ENCODE assay signal across 12 mouse cellular contexts in the genomic region with DNA sequence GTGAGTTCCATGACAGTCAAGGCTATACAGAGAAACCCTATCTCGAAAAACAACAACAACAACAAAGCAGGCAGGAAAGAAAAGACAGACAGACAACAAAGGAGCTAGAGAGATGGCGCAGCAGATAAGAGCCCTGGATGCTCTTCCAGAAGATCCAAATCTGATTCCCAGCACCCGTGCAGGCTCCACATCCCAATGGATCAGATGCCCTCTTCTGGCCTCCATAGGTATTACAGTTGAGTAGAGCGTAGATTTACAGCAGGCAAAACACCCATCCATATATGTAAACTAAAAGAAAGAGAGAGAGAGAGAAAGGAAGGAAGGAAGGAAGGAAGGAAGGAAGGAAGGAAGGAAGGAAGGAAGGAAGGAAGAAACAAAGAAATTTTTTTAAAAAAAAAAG. TPM values are rescaled to one million over a fixed set of nuclear protein-coding genes. Genes with fewer than 3 reads are reported as not detected.
DNase-seq lines count a peak whose midpoint lies in the region; ATAC-seq and TF ChIP-seq lines count a peak whose summit lies in the region.
"Had no signal": no experiment of that assay in that cellular context is flagged by ENCODE, and none has a peak within 500 bp of the region (broad histone marks: within the 10 kb centered on the region; RNA-seq: fewer than 3 reads in every experiment).

No protein-coding gene starts in this region.

- H3K4me3 ChIP-seq in heart, postnatal 0 days (ENCODE audit: low read depth, low read length): no peak overlapping the region
- H3K4me3 ChIP-seq: myocyte had no signal

- no peak for ATAC-seq in heart, postnatal 0 days (ENCODE audit: insufficient read depth, low read depth)
- ATAC-seq in frontal cortex, adult (ENCODE audit: low TSS enrichment): no peak

- H3K9me3 ChIP-seq in heart, postnatal 0 days (replicated peaks; ENCODE audit: control insufficient read depth, low read length): no peaks in the 10 kb centered on the region

- intact Hi-C loops in heart, postnatal 36 days (cut with DNase I): no loop called here

- no peak for DNase-seq in heart, postnatal 0 days (ENCODE audit: low spot score)
- no peak for DNase-seq in heart, postnatal 36 days
- peak; percentile 40 for DNase-seq in thymus, postnatal 14 days
- DNase-seq in thymus, adult 18-20 months: no peak
- DNase-seq in embryo, embryonic 10.5 days (ENCODE audit: low spot score): peak; percentile 79
- DNase-seq in ovary, postnatal 14 days (ENCODE audit: low spot score): no peak
- no peak for DNase-seq in layer of hippocampus, adult 9-11 months
- DNase-seq: thymus, postnatal 4 days had no signal

- H3K36me3 ChIP-seq in heart, postnatal 0 days (replicated peaks; ENCODE audit: control insufficient read depth, insufficient read depth, low read length): no peaks in the 10 kb centered on the region

- no peak overlapping the region for H3K9ac ChIP-seq in heart, postnatal 0 days (replicated peaks; ENCODE audit: low read depth, low read length)

- no peak for TF ChIP-seq EP300 in heart, postnatal 0 days (IDR thresholded peaks at IDR 0.05; ENCODE audit: low read depth)

- H3K4me2 ChIP-seq in heart, postnatal 0 days (ENCODE audit: low read depth, low read length): no peak overlapping the region

- H3K27ac ChIP-seq in heart, postnatal 0 days (ENCODE audit: low read depth): no peak overlapping the region

- peak; percentile 48 for TF ChIP-seq CTCF in heart, postnatal 0 days (IDR thresholded peaks at IDR 0.05; ENCODE audit: low read depth)

- no peaks in the 10 kb centered on the region for H3K27me3 ChIP-seq in heart, postnatal 0 days (ENCODE audit: control insufficient read depth, insufficient read depth, low read length)

- 61% methylated on average over 4 of the region's 4 CpGs for WGBS in heart, postnatal 0 days

- no peaks in the 10 kb centered on the region for H3K4me1 ChIP-seq in heart, postnatal 0 days (ENCODE audit: control insufficient read depth, insufficient read depth)

RNA-seq across cellular contexts. Expression of gene Gja10, which starts 51.2 kb away (rescaled TPM):
- not detected in 2 replicates for total RNA-seq in heart, postnatal 0 days (2014; rRNA removed; ENCODE audit: low replicate concordance)
- not detected in 2 replicates for polyA plus RNA-seq in heart, postnatal 0 days (2015; fragmentation: Nextera tagmentation; extraction: Ambion mirVana)
- total RNA-seq in heart, postnatal 36 days (2021): not detected
- total RNA-seq: gastrocnemius, postnatal 4 days; left cerebral cortex, postnatal 10 days had no signal
- polyA plus RNA-seq: myocyte had no signal

Comparison
In these comparisons a context has a peak if more than half of its experiments do, and no peak if none do; other contexts are left out.
1. DNase-seq: peak in thymus, postnatal 14 days (single experiment) and embryo, embryonic 10.5 days (single experiment); none in heart, postnatal 0 days (single experiment), heart, postnatal 36 days (0 of 2), thymus, adult 18-20 months (0 of 2), ovary, postnatal 14 days (single experiment) and layer of hippocampus, adult 9-11 months (single experiment).